Mouse (Mus musculus) spleen, postnatal 4 days (tissue): ENCODE measurements around the gene Ran.

ENCODE experiments used
- DNase-seq, 2 experiments: peaks; one replicate each; pipeline ENCODE4 v3.0.0; 2022; ENCODE audit warnings: low spot score in 2 of 2

Ran gene

GRCm38 (mm10) chr5:129015020-129015419, 4.8 kb upstream of the Ran start:
- no peak for DNase-seq

- DNase-seq: no peak
Observed at GRCm38 (mm10) chr5:129015540-129015939, 4.3 kb upstream of the Ran start.

- no peak for DNase-seq
Observed at GRCm38 (mm10) chr5:129016370-129016769, 3.5 kb upstream of the Ran start.

GRCm38 (mm10) chr5:129018782-129019489, 933 bp upstream of the Ran start:
- no peak for DNase-seq

- no peak for DNase-seq
Observed at GRCm38 (mm10) chr5:129020300-129020668, 415 bp downstream of the Ran start.

- peak; percentile 37 to 76 for DNase-seq
Observed at GRCm38 (mm10) chr5:129020731-129021130, 862 bp downstream of the Ran start.

- DNase-seq: no peak
Observed at GRCm38 (mm10) chr5:129025048-129025447, 5.2 kb downstream of the Ran start.

- DNase-seq: peak in 1 of 2 experiments; percentile 53
Observed at GRCm38 (mm10) chr5:129025725-129026124, 5.9 kb downstream of the Ran start.

GRCm38 (mm10) chr5:129026171-129026570, 6.3 kb downstream of the Ran start:
- no peak for DNase-seq

- no peak for DNase-seq
Observed at GRCm38 (mm10) chr5:129026637-129027036, 6.8 kb downstream of the Ran start.

- no peak for DNase-seq
Observed at GRCm38 (mm10) chr5:129029131-129029723, 9.4 kb downstream of the Ran start.

- no peak for DNase-seq
Observed at GRCm38 (mm10) chr5:129036678-129037077, 16.8 kb downstream of the Ran start.

- DNase-seq: no peak
Observed at GRCm38 (mm10) chr5:129037739-129038138, 17.9 kb downstream of the Ran start.

- no peak for DNase-seq
Observed at GRCm38 (mm10) chr5:129045641-129046580, 26.0 kb downstream of the Ran start.

- DNase-seq: no peak
Observed at GRCm38 (mm10) chr5:129049372-129049771, 29.5 kb downstream of the Ran start.

GRCm38 (mm10) chr5:129051910-129052309, 32.0 kb downstream of the Ran start:
- DNase-seq: no peak

- no peak for DNase-seq
Observed at GRCm38 (mm10) chr5:129052636-129053355, 32.9 kb downstream of the Ran start.

- no peak for DNase-seq
Observed at GRCm38 (mm10) chr5:129054675-129055284, 34.9 kb downstream of the Ran start.

- no peak for DNase-seq
Observed at GRCm38 (mm10) chr5:129059116-129059515, 39.2 kb downstream of the Ran start.

- peak in 1 of 2 experiments; percentile 23 for DNase-seq
Observed at GRCm38 (mm10) chr5:129061579-129061978, 41.7 kb downstream of the Ran start.

- peak; percentile 66 to 91 for DNase-seq
Observed at GRCm38 (mm10) chr5:129063037-129063791, 43.3 kb downstream of the Ran start.
